Mouse (Mus musculus) midbrain, embryonic 11.5 days (tissue): ENCODE data around the gene Zeb2. TPM values are rescaled to one million over a fixed set of nuclear protein-coding genes. Genes with fewer than 3 reads are reported as not detected.
A peak's percentile ranks its signal among the peaks of the same experiment; 100 is the strongest.

ENCODE experiments used
- ATAC-seq: fragments of 200-750 bp; cut with Nextera tagmentation; 2 replicates; pipeline ENCODE4 v1.8.0; 2017; ENCODE audit warnings: moderate TSS enrichment, moderate library complexity; ENCODE audit not compliant: low FRiP score
- DNase-seq: peaks from one replicate; pipeline ENCODE4 v3.0.0; 2015; ENCODE audit warnings: low spot score; ENCODE audit errors: missing footprints
- H3K27ac ChIP-seq: fragments of 300-500 bp; sonication (generic); 2 replicates; pipeline ENCODE4 v1.5.1; 2014; ENCODE audit warnings: low read depth, low read length
- H3K27me3 ChIP-seq: fragments of 300-500 bp; sonication (generic); 2 replicates; pipeline ENCODE4 v1.6.1; 2014; ENCODE audit warnings: mild to moderate bottlenecking, low read length, moderate library complexity, mixed read lengths; ENCODE audit not compliant: control insufficient read depth, insufficient read depth
- H3K36me3 ChIP-seq: fragments of 300-500 bp; sonication (generic); 2 replicates; pipeline ENCODE4 v1.6.1; 2014; ENCODE audit warnings: mild to moderate bottlenecking, low read length, moderate library complexity, mixed read lengths; ENCODE audit not compliant: control insufficient read depth, insufficient read depth
- H3K4me1 ChIP-seq: fragments of 300-500 bp; sonication (generic); 2 replicates; pipeline ENCODE4 v1.6.1; 2014; ENCODE audit warnings: low read length; ENCODE audit not compliant: control insufficient read depth, insufficient read depth
- H3K4me2 ChIP-seq: fragments of 300-500 bp; sonication (generic); 2 replicates; pipeline ENCODE4 v1.6.1; 2014; ENCODE audit warnings: mild to moderate bottlenecking, moderate library complexity
- H3K4me3 ChIP-seq: fragments of 300-500 bp; sonication (generic); 2 replicates; pipeline ENCODE4 v1.5.1; 2014; ENCODE audit warnings: low read depth, low read length
- H3K9ac ChIP-seq: fragments of 300-500 bp; sonication (generic); 2 replicates; pipeline ENCODE4 v1.6.1; 2014; ENCODE audit warnings: low read length
- H3K9me3 ChIP-seq: fragments of 300-500 bp; sonication (generic); 2 replicates; pipeline ENCODE4 v1.6.1; 2016; ENCODE audit warnings: low read length; ENCODE audit not compliant: control insufficient read depth
- WGBS: fragments of 180-500 bp; shearing (Covaris S2); extraction: QIAGEN DNeasy Blood & Tissue Kit; methylation state at CpG from one replicate; pipeline ENCODE4 v1.1.7; 2014; 5-methylcytosine and 5-hydroxymethylcytosine counted together
- polyA plus RNA-seq: library from polyadenylated mRNA; unstranded; fragments of >200 nt; fragmentation: Nextera tagmentation; extraction: Ambion mirVana; gene quantifications from 2 replicates; pipeline ENCODE4 v1.2.1, GENCODE M21; 2014

Zeb2 gene
- polyA plus RNA-seq, 1 experiment from 2014 or later: 61.2 TPM

GRCm38 (mm10) chr2:45129556-45129955 lies 12.4 kb upstream of the Zeb2 start:
- ATAC-seq: no peak
- H3K9me3 ChIP-seq: no peaks in the 10 kb centered on the region
- H3K27ac ChIP-seq: no peak overlapping the region
- H3K9ac ChIP-seq: no peak overlapping the region
- H3K36me3 ChIP-seq: no peaks in the 10 kb centered on the region
- WGBS: 33% methylated on average over 6 of the region's 6 CpGs
- no peaks in the 10 kb centered on the region for H3K27me3 ChIP-seq
- DNase-seq: peak; percentile 82
- H3K4me1 ChIP-seq: no peaks in the 10 kb centered on the region
- H3K4me2 ChIP-seq: no peak overlapping the region
- H3K4me3 ChIP-seq: no peak overlapping the region

GRCm38 (mm10) chr2:45128696-45129095 lies 11.5 kb upstream of the Zeb2 start:
- Histone ChIP-seq H3K4me2 (no peak overlapping the region), H3K27me3 (no peaks in the 10 kb centered on the region), H3K9me3 (no peaks in the 10 kb centered on the region), H3K9ac (no peak overlapping the region), H3K4me1 (no peaks in the 10 kb centered on the region), H3K4me3 (no peak overlapping the region), H3K27ac (no peak overlapping the region), H3K36me3 (no peaks in the 10 kb centered on the region)
- WGBS: 98% methylated on average over 2 of the region's 2 CpGs
- ATAC-seq: no peak
- DNase-seq: peak; percentile 78

GRCm38 (mm10) chr2:45126401-45126800 lies 9.2 kb upstream of the Zeb2 start:
- no peak overlapping the region for H3K9ac ChIP-seq
- ATAC-seq (no peak), DNase-seq (peak; percentile 49)
- H3K9me3 ChIP-seq: no peaks in the 10 kb centered on the region
- no peak overlapping the region for H3K4me2 ChIP-seq
- no peaks in the 10 kb centered on the region for H3K4me1 ChIP-seq
- no peak overlapping the region for H3K27ac ChIP-seq
- no peaks in the 10 kb centered on the region for H3K27me3 ChIP-seq
- no peaks in the 10 kb centered on the region for H3K36me3 ChIP-seq
- 91% methylated on average over 5 of the region's 5 CpGs for WGBS
- no peak overlapping the region for H3K4me3 ChIP-seq

- Histone ChIP-seq H3K9ac (no peak overlapping the region), H3K9me3 (no peaks in the 10 kb centered on the region), H3K4me1 (no peaks in the 10 kb centered on the region), H3K27ac (no peak overlapping the region), H3K36me3 (no peaks in the 10 kb centered on the region), H3K4me2 (no peak overlapping the region), H3K4me3 (no peak overlapping the region), H3K27me3 (no peaks in the 10 kb centered on the region)
- 80% methylated on average over 4 of the region's 4 CpGs for WGBS
- DNase-seq (peak; percentile 62), ATAC-seq (no peak)
These were observed 8.0 kb upstream of the Zeb2 start for GRCm38 (mm10) chr2:45125181-45125580.

- ATAC-seq: no peak
- Histone ChIP-seq H3K9me3 (no peaks in the 10 kb centered on the region), H3K4me2 (no peak overlapping the region), H3K36me3 (no peaks in the 10 kb centered on the region), H3K27me3 (no peaks in the 10 kb centered on the region), H3K4me1 (no peaks in the 10 kb centered on the region), H3K27ac (no peak overlapping the region), H3K9ac (no peak overlapping the region), H3K4me3 (no peak overlapping the region)
- peak; percentile 14 for DNase-seq
- 82% methylated on average over 5 of the region's 5 CpGs for WGBS
These were observed 6.3 kb upstream of the Zeb2 start for GRCm38 (mm10) chr2:45123490-45123889.

- Histone ChIP-seq H3K27me3 (no peaks in the 10 kb centered on the region), H3K9ac (no peak overlapping the region), H3K9me3 (no peaks in the 10 kb centered on the region), H3K4me1 (peaks cover 22% of the 10 kb centered on the region), H3K36me3 (no peaks in the 10 kb centered on the region), H3K4me3 (no peak overlapping the region), H3K4me2 (no peak overlapping the region), H3K27ac (no peak overlapping the region)
- DNase-seq (peak; percentile 88), ATAC-seq (no peak)
- 41% methylated on average over 3 of the region's 3 CpGs for WGBS
These were observed 926 bp upstream of the Zeb2 start for GRCm38 (mm10) chr2:45118121-45118520.

- ATAC-seq: no peak
- Histone ChIP-seq H3K36me3 (no peaks in the 10 kb centered on the region), H3K27me3 (no peaks in the 10 kb centered on the region), H3K27ac (peak overlapping the region; percentile 96), H3K4me2 (peak overlapping the region; percentile 73), H3K4me3 (peak overlapping the region; percentile 47), H3K4me1 (peaks cover 22% of the 10 kb centered on the region), H3K9me3 (no peaks in the 10 kb centered on the region), H3K9ac (peak overlapping the region; percentile 79)
- no peak for DNase-seq
- 17% methylated on average over 7 of the region's 7 CpGs for WGBS
These were observed 397 bp upstream of the Zeb2 start for GRCm38 (mm10) chr2:45117592-45117991.

- Histone ChIP-seq H3K36me3 (no peaks in the 10 kb centered on the region), H3K4me3 (peak overlapping the region; percentile 47), H3K9me3 (no peaks in the 10 kb centered on the region), H3K27ac (peak overlapping the region; percentile 96), H3K4me1 (peaks cover 22% of the 10 kb centered on the region), H3K27me3 (no peaks in the 10 kb centered on the region), H3K4me2 (peak overlapping the region; percentile 73), H3K9ac (peak overlapping the region; percentile 79)
- peak; percentile 95 for DNase-seq
- WGBS: 0% methylated on average over 25 of the region's 25 CpGs
- peak; percentile 20 for ATAC-seq
These were observed 617 bp downstream of the Zeb2 start for GRCm38 (mm10) chr2:45116531-45117024.

- Histone ChIP-seq H3K4me3 (peak overlapping the region; percentile 47), H3K9ac (peak overlapping the region; percentile 79), H3K27ac (peak overlapping the region; percentile 96), H3K36me3 (no peaks in the 10 kb centered on the region), H3K4me2 (peak overlapping the region; percentile 73), H3K27me3 (no peaks in the 10 kb centered on the region), H3K4me1 (peaks cover 22% of the 10 kb centered on the region), H3K9me3 (no peaks in the 10 kb centered on the region)
- WGBS: under 1% methylated on average over 23 of the region's 23 CpGs
- ATAC-seq (peak; percentile 54), DNase-seq (peak; percentile 93)
These were observed 1.3 kb downstream of the Zeb2 start for GRCm38 (mm10) chr2:45115720-45116495.
